Mouse (Mus musculus) heart, embryonic 15.5 days (tissue): ENCODE results near the gene Enoph1. TPM values are rescaled to one million over a fixed set of nuclear protein-coding genes. Genes with fewer than 3 reads are reported as not detected.
A peak's percentile ranks its signal among the peaks of the same experiment; 100 is the strongest.

Experiments
- ATAC-seq: fragments of 200-750 bp; cut with Nextera tagmentation; replicated peaks from 2 replicates; pipeline ENCODE4 v1.8.0; 2017; ENCODE audit warnings: low read depth, moderate TSS enrichment; ENCODE audit not compliant: insufficient number of reproducible peaks, insufficient read depth, low FRiP score
- H3K27ac ChIP-seq: fragments of 300-500 bp; sonication (generic); 2 replicates; pipeline ENCODE4 v1.5.1; 2015; ENCODE audit warnings: mild to moderate bottlenecking, inconsistent platforms
- H3K27me3 ChIP-seq: fragments of 300-500 bp; sonication (generic); 2 replicates; pipeline ENCODE4 v1.6.1; 2015; ENCODE audit warnings: inconsistent platforms
- H3K36me3 ChIP-seq: fragments of 300-500 bp; sonication (generic); 2 replicates; pipeline ENCODE4 v1.6.1; 2015; ENCODE audit warnings: mild to moderate bottlenecking, inconsistent platforms
- H3K4me1 ChIP-seq: fragments of 300-500 bp; sonication (generic); replicated peaks from 2 replicates; pipeline ENCODE4 v1.6.1; 2015; ENCODE audit warnings: inconsistent platforms
- H3K4me2 ChIP-seq: fragments of 300-500 bp; sonication (generic); 2 replicates; pipeline ENCODE4 v1.6.1; 2015; ENCODE audit warnings: inconsistent platforms, mild to moderate bottlenecking, moderate library complexity
- H3K4me3 ChIP-seq: fragments of 300-500 bp; sonication (generic); 2 replicates; pipeline ENCODE4 v1.5.1; 2015; ENCODE audit warnings: mild to moderate bottlenecking, inconsistent platforms
- H3K9ac ChIP-seq: fragments of 300-500 bp; sonication (generic); 2 replicates; pipeline ENCODE4 v1.6.1; 2015; ENCODE audit warnings: mild to moderate bottlenecking, inconsistent platforms
- H3K9me3 ChIP-seq: fragments of 300-500 bp; sonication (generic); replicated peaks from 2 replicates; pipeline ENCODE4 v1.6.1; 2016; ENCODE audit warnings: inconsistent platforms
- WGBS: fragments of 180-500 bp; shearing (Covaris S2); methylation state at CpG from one replicate; pipeline ENCODE4 v1.1.7; 2015; ENCODE audit warnings: mixed read lengths; 5-methylcytosine and 5-hydroxymethylcytosine counted together
- polyA plus RNA-seq: library from polyadenylated mRNA; unstranded; fragments of >200 nt; fragmentation: Nextera tagmentation; extraction: Ambion mirVana; gene quantifications from 2 replicates; pipeline ENCODE4 v1.2.1, GENCODE M21; 2015

Gene Enoph1
- polyA plus RNA-seq: 22.7 and 28.7 TPM in 2 replicates

- peaks cover 11% of the 10 kb centered on the region for H3K36me3 ChIP-seq
- peak within 1 kb of the TSS; percentile 76 for H3K4me3 ChIP-seq
- peak within 1 kb of the TSS; percentile 95 for H3K9ac ChIP-seq
- peak; percentile 85 for ATAC-seq
- H3K27ac ChIP-seq: peak within 1 kb of the TSS; percentile 96
- no peaks in the 10 kb centered on the region for H3K9me3 ChIP-seq
- peak within 1 kb of the TSS; percentile 88 for H3K4me2 ChIP-seq
- peaks cover 47% of the 10 kb centered on the region for H3K4me1 ChIP-seq
- WGBS: under 1% methylated on average over 57 of the region's 57 CpGs
- no peaks in the 10 kb centered on the region for H3K27me3 ChIP-seq
Measured at GRCm38 (mm10) chr5:100039602-100040142, at the start of gene Enoph1, which contains the start of gene Hnrnpdl. Gene Enoph1, plus strand, starts transcription at chr5:100039985. Gene Hnrnpdl, minus strand, starts transcription at chr5:100039664.

GRCm38 (mm10) chr5:99994166-99994565 lies 45.6 kb upstream of the Enoph1 start:
- ATAC-seq: no peak

GRCm38 (mm10) chr5:99994680-99995079 lies 45.1 kb upstream of the Enoph1 start:
- WGBS: 86% methylated on average over 3 of the region's 3 CpGs
- Histone ChIP-seq H3K9me3 (no peaks in the 10 kb centered on the region), H3K4me3 (no peak overlapping the region), H3K9ac (no peak overlapping the region), H3K36me3 (no peaks in the 10 kb centered on the region), H3K4me2 (no peak overlapping the region), H3K27ac (no peak overlapping the region), H3K4me1 (no peaks in the 10 kb centered on the region), H3K27me3 (no peaks in the 10 kb centered on the region)
- ATAC-seq: no peak

More at GRCm38 (mm10) chr5:99994166-99994565, 45.6 kb upstream of the Enoph1 start:
- Histone ChIP-seq H3K4me2 (no peak overlapping the region), H3K4me1 (no peaks in the 10 kb centered on the region), H3K9ac (no peak overlapping the region), H3K27me3 (no peaks in the 10 kb centered on the region), H3K27ac (no peak overlapping the region), H3K36me3 (no peaks in the 10 kb centered on the region), H3K4me3 (no peak overlapping the region), H3K9me3 (no peaks in the 10 kb centered on the region)
- 70% methylated on average over 3 of the region's 3 CpGs for WGBS

GRCm38 (mm10) chr5:100000048-100000447 lies 39.7 kb upstream of the Enoph1 start:
- Histone ChIP-seq H3K27ac (no peak overlapping the region), H3K4me3 (no peak overlapping the region), H3K9ac (no peak overlapping the region), H3K4me1 (peaks cover 1% of the 10 kb centered on the region; the same call in 1 of the 2 replicates), H3K4me2 (no peak overlapping the region), H3K27me3 (no peaks in the 10 kb centered on the region), H3K9me3 (no peaks in the 10 kb centered on the region), H3K36me3 (no peaks in the 10 kb centered on the region)
- WGBS: 76% methylated on average over 7 of the region's 7 CpGs
- ATAC-seq: no peak

- no peaks in the 10 kb centered on the region for H3K36me3 ChIP-seq
- H3K4me2 ChIP-seq: no peak overlapping the region
- no peak overlapping the region for H3K9ac ChIP-seq
- no peak overlapping the region for H3K27ac ChIP-seq
- ATAC-seq: no peak
- WGBS: 47% methylated on average over 8 of the region's 8 CpGs
- H3K27me3 ChIP-seq: no peaks in the 10 kb centered on the region
- peaks cover 6% of the 10 kb centered on the region for H3K4me1 ChIP-seq
- H3K4me3 ChIP-seq: no peak overlapping the region
- no peaks in the 10 kb centered on the region for H3K9me3 ChIP-seq
Measured at GRCm38 (mm10) chr5:100000500-100000899, 39.3 kb upstream of the Enoph1 start.

- Histone ChIP-seq H3K9ac (no peak overlapping the region), H3K36me3 (no peaks in the 10 kb centered on the region), H3K4me1 (peaks cover 19% of the 10 kb centered on the region), H3K27me3 (no peaks in the 10 kb centered on the region), H3K27ac (no peak overlapping the region), H3K4me3 (no peak overlapping the region), H3K9me3 (no peaks in the 10 kb centered on the region), H3K4me2 (no peak overlapping the region)
- WGBS: 70% methylated on average over 4 of the region's 4 CpGs
- no peak for ATAC-seq
Measured at GRCm38 (mm10) chr5:100003895-100004294, 35.9 kb upstream of the Enoph1 start.

- Histone ChIP-seq H3K4me2 (no peak overlapping the region), H3K27me3 (no peaks in the 10 kb centered on the region), H3K9me3 (no peaks in the 10 kb centered on the region), H3K27ac (peak overlapping the region; percentile 32; the same call in 1 of the 2 replicates), H3K4me1 (peaks cover 19% of the 10 kb centered on the region), H3K36me3 (no peaks in the 10 kb centered on the region), H3K4me3 (no peak overlapping the region), H3K9ac (no peak overlapping the region)
- 35% methylated on average over 3 of the region's 3 CpGs for WGBS
- ATAC-seq: no peak
Measured at GRCm38 (mm10) chr5:100005431-100005830, 34.4 kb upstream of the Enoph1 start.

- Histone ChIP-seq H3K27me3 (no peaks in the 10 kb centered on the region), H3K9ac (no peak overlapping the region), H3K27ac (peak overlapping the region; percentile 32), H3K4me1 (peaks cover 19% of the 10 kb centered on the region), H3K9me3 (no peaks in the 10 kb centered on the region), H3K36me3 (no peaks in the 10 kb centered on the region), H3K4me2 (no peak overlapping the region), H3K4me3 (no peak overlapping the region)
- 63% methylated on average over 6 of the region's 6 CpGs for WGBS
- no peak; the same call in 1 of the 2 replicates for ATAC-seq
Measured at GRCm38 (mm10) chr5:100005896-100006295, 33.9 kb upstream of the Enoph1 start.

- H3K9me3 ChIP-seq: no peaks in the 10 kb centered on the region
- no peaks in the 10 kb centered on the region for H3K36me3 ChIP-seq
- no peak overlapping the region for H3K4me3 ChIP-seq
- no peaks in the 10 kb centered on the region for H3K27me3 ChIP-seq
- no peak overlapping the region for H3K9ac ChIP-seq
- no peak overlapping the region for H3K4me2 ChIP-seq
- H3K27ac ChIP-seq: peak overlapping the region; percentile 32
- WGBS: 67% methylated on average over 4 of the region's 4 CpGs
- H3K4me1 ChIP-seq: peaks cover 19% of the 10 kb centered on the region
- no peak for ATAC-seq
Measured at GRCm38 (mm10) chr5:100006324-100007039, 33.3 kb upstream of the Enoph1 start.

- Histone ChIP-seq H3K9me3 (no peaks in the 10 kb centered on the region), H3K4me2 (no peak overlapping the region), H3K27ac (no peak overlapping the region), H3K27me3 (no peaks in the 10 kb centered on the region), H3K4me1 (peaks cover 22% of the 10 kb centered on the region), H3K36me3 (no peaks in the 10 kb centered on the region), H3K4me3 (no peak overlapping the region), H3K9ac (no peak overlapping the region)
- no peak for ATAC-seq
- 93% methylated on average over 4 of the region's 4 CpGs for WGBS
Measured at GRCm38 (mm10) chr5:100007040-100007375, 32.8 kb upstream of the Enoph1 start.

GRCm38 (mm10) chr5:100008485-100008884 lies 31.3 kb upstream of the Enoph1 start:
- H3K27ac ChIP-seq: no peak overlapping the region
- H3K4me2 ChIP-seq: no peak overlapping the region
- H3K9ac ChIP-seq: no peak overlapping the region
- WGBS: 59% methylated on average over 3 of the region's 3 CpGs
- ATAC-seq: no peak
- H3K27me3 ChIP-seq: no peaks in the 10 kb centered on the region
- H3K9me3 ChIP-seq: no peaks in the 10 kb centered on the region
- no peaks in the 10 kb centered on the region for H3K36me3 ChIP-seq
- peaks cover 27% of the 10 kb centered on the region for H3K4me1 ChIP-seq
- no peak overlapping the region for H3K4me3 ChIP-seq

- H3K4me3 ChIP-seq: no peak overlapping the region
- WGBS: 47% methylated on average over 9 of the region's 9 CpGs
- H3K9me3 ChIP-seq: no peaks in the 10 kb centered on the region
- peak overlapping the region; percentile 2; the same call in 1 of the 2 replicates for H3K4me2 ChIP-seq
- no peaks in the 10 kb centered on the region for H3K27me3 ChIP-seq
- peaks cover 8% of the 10 kb centered on the region; the same call in 1 of the 2 replicates for H3K4me1 ChIP-seq
- H3K9ac ChIP-seq: no peak overlapping the region
- no peaks in the 10 kb centered on the region for H3K36me3 ChIP-seq
- H3K27ac ChIP-seq: peak overlapping the region; percentile 64
- peak; percentile 75 for ATAC-seq
Measured at GRCm38 (mm10) chr5:100012599-100012998, 27.2 kb upstream of the Enoph1 start.
